Mouse (Mus musculus) embryonic facial prominence, embryonic 14.5 days (tissue): ENCODE data around the gene Gemin8. TPM values are rescaled to one million over a fixed set of nuclear protein-coding genes. Genes with fewer than 3 reads are reported as not detected.

Experiments used
- ATAC-seq: fragments of 200-750 bp; cut with Nextera tagmentation; 2 replicates; pipeline ENCODE4 v1.8.0; 2017; ENCODE audit warnings: low read depth, moderate number of reproducible peaks, moderate TSS enrichment
- DNase-seq: peaks from one replicate; pipeline ENCODE4 v3.0.0-alpha.2; 2015; ENCODE audit warnings: low spot score
- H3K27ac ChIP-seq: fragments of 300-500 bp; sonication (generic); replicated peaks from 2 replicates; pipeline ENCODE4 v1.5.1; 2014; ENCODE audit warnings: low read depth, mild to moderate bottlenecking, low read length, moderate library complexity
- H3K27me3 ChIP-seq: fragments of 300-500 bp; sonication (generic); replicated peaks from 2 replicates; pipeline ENCODE4 v1.6.1; 2014; ENCODE audit warnings: low read length; ENCODE audit not compliant: control insufficient read depth, insufficient read depth
- H3K36me3 ChIP-seq: fragments of 300-500 bp; sonication (generic); 2 replicates; pipeline ENCODE4 v1.6.1; 2014; ENCODE audit warnings: low read length, mixed read lengths; ENCODE audit not compliant: control insufficient read depth, insufficient read depth
- H3K4me1 ChIP-seq: fragments of 300-500 bp; sonication (generic); 2 replicates; pipeline ENCODE4 v1.6.1; 2014; ENCODE audit warnings: antibody characterized with exemption, low read length; ENCODE audit not compliant: control insufficient read depth, insufficient read depth
- H3K4me2 ChIP-seq: fragments of 300-500 bp; sonication (generic); 2 replicates; pipeline ENCODE4 v1.6.1; 2014; ENCODE audit warnings: low read depth, mild to moderate bottlenecking, low read length, moderate library complexity, mixed read lengths
- H3K4me3 ChIP-seq: fragments of 300-500 bp; sonication (generic); 2 replicates; pipeline ENCODE4 v1.5.1; 2014; ENCODE audit warnings: low read depth, mild to moderate bottlenecking, low read length
- H3K9ac ChIP-seq: fragments of 300-500 bp; sonication (generic); 2 replicates; pipeline ENCODE4 v1.6.1; 2014; ENCODE audit warnings: low read depth, mild to moderate bottlenecking, low read length, moderate library complexity, mixed read lengths
- H3K9me3 ChIP-seq: fragments of 300-500 bp; sonication (generic); 2 replicates; pipeline ENCODE4 v1.6.1; 2016; ENCODE audit warnings: low read length; ENCODE audit not compliant: control insufficient read depth
- WGBS: fragments of 180-500 bp; shearing (Covaris S2); extraction: QIAGEN DNeasy Blood & Tissue Kit; methylation state at CpG from one replicate; pipeline ENCODE4 v1.1.7; 2014; 5-methylcytosine and 5-hydroxymethylcytosine counted together
- polyA plus RNA-seq: library from polyadenylated mRNA; unstranded; fragments of >200 nt; fragmentation: Nextera tagmentation; extraction: Ambion mirVana; gene quantifications from 2 replicates; pipeline ENCODE4 v1.2.1, GENCODE M21; 2014

The Gemin8 gene
- polyA plus RNA-seq, 1 experiment from 2014 or later, result 11.8 TPM

GRCm38 (mm10) chrX:166239520-166239919 is 69.3 kb downstream of the Gemin8 start:
- H3K27me3 ChIP-seq, result peaks cover 30% of the 10 kb centered on the region
- DNase-seq, result no peak
- peak overlapping the region; percentile 64 for H3K9ac ChIP-seq
- H3K27ac ChIP-seq, result no peak overlapping the region
- H3K4me1 ChIP-seq, result no peaks in the 10 kb centered on the region
- WGBS, result 33% methylated on average over 13 of the region's 13 CpGs
- no peaks in the 10 kb centered on the region for H3K9me3 ChIP-seq
- H3K36me3 ChIP-seq, result no peaks in the 10 kb centered on the region
- peak overlapping the region; percentile 91 for H3K4me2 ChIP-seq
- peak overlapping the region; percentile 52 for H3K4me3 ChIP-seq
- no peak for ATAC-seq

Other genes with a start within 250 kb of the Gemin8 start
- 30.3 and 31.9 TPM in 2 replicates for gene Gpm6b, start 68.5 kb downstream of the Gemin8 start, polyA plus RNA-seq